Mouse (Mus musculus) central nervous system, embryonic 11.5 days (tissue): ENCODE measurements around the gene Bcl2l11. TPM values are rescaled to one million over a fixed set of nuclear protein-coding genes. Genes with fewer than 3 reads are reported as not detected.

Source experiments
- polyA plus RNA-seq: library from polyadenylated mRNA; depleted of rRNA; stranded (reverse); fragments of >200 nt; gene quantifications from 2 replicates; pipeline ENCODE4 v1.2.3, GENCODE M21; 2012; rRNA removed

The Bcl2l11 gene
- 20.9 and 26.3 TPM in 2 replicates for polyA plus RNA-seq

DNA sequence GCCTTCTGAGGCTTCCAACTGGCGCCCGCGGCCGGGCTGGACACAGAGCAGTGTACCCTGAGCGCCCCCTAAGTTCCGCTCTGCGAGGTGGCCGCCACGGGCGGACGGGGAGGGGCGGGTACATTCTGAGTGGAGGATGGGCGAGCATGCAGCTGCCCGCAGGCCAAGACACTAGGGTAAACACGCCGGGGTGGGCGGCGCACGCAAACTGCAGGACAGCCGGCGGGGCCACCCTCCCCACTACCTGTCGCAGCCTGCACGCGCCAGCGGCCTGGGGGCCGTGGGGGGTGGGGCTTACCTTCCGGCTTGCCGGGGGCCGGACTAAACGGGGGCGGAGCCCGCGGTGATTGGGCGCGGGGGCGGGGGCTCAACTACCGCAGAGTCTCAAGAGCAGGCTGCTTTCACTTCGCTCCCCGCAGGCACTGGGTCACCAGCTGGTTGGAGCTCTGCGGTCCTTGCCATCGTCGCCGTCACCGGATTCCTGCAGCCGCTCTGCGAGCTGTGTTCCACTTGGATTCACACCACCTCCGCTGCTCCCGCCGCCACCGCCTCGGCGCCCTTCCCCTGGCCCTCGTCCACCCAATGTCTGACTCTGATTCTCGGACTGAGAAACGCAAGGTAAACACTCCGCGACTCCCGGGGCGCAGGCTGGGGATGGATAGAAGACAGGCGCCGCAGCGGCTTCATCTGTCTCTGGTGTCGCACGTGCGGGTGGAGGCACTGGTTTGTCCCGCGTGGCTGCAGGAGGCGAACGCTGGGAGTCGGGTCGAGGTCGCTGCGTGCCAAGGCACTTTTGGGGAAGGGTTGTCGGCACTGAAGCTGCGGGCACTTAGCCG, at the start of gene Bcl2l11:
Bcl2l11 (plus strand) TSS at position 404 of the 836 bp plus-strand sequence.

